Mouse (Mus musculus): Measurements from ENCODE around the gene Lct. TPM values are rescaled to one million over a fixed set of nuclear protein-coding genes. Genes with fewer than 3 reads are reported as not detected.

Gene Lct
- polyA plus RNA-seq (2014; fragmentation: Illumina TruSeq; extraction: RNeasy Lipid Tissue Mini Kit (QIAGEN cat#74804); ENCODE audit: low read depth, low replicate concordance), result not detected

DNA sequence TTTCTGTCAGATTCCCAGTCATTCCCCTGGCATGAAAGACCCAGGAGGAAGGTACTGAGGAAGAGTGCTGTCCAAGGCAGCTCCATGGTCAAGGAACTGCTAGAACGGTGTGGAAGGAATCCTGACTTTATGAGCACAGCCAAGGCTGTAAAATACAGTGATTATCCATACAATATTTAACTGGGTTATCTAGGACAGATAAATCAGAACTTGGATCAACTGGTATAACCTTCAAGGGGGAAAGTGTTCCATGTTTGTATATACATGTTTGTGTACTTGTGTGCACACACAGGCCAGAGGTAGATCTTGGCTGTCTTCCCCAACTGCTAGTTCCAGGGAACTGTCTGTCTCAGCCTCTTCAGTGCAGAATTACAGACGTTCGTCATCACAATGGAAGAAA lies at the start of gene Lct:
Gene Lct, minus strand, starts transcription at position 101 of the 400 bp plus-strand sequence.

DNA sequence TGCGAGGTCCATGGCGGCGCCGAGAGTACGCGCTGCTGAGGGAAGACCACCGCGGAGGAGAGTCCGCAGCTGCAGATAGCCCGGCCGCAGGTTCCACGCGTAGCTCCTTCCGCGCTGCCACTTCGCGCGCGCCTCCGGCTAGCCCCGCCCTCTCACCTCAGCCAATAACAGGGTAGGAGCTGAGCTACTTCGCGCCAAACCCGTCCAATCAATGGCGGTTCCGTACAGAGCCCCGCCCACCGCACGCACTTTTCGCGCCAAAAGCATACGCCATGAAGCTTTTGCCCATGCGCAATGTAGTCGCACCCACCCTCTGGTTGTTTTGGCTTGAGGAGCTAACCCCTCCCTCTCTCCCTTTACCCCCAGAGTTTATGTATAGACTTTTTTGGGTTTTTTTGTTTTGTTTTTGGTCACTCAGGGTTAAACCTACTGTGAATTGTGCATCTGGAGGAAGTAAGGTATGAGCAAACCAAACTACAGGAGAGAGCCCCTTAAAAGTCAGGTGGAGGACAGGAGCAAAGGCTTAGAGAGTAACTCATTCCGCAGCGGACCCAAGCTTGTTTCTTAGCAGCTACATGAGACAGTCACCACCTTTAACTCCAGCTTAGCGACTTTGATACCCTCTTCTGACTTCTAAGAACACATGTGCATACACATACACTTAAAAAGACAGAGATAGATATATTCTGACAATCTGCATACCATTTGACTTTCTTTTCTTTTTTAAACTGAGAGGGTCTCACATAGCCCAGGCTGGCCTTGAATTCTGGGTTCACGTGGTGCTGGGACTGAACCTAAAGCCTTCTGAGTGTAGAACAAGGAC lies 31.6 kb upstream of the Lct start, which contains the start of gene Mcm6:
Gene Mcm6, minus strand, starts transcription at position 111 of the 823 bp plus-strand sequence.

GRCm38 (mm10) chr1:128243627-128243995 lies 84.5 kb downstream of the Lct start, which contains the start of gene Ubxn4:
Gene Ubxn4 (plus strand): TSS chr1:128243964.

Other genes starting within 250 kb of the Lct start
- gene Zranb3, start 225.3 kb downstream of the Lct start, polyA plus RNA-seq (2014; fragmentation: Illumina TruSeq; extraction: RNeasy Lipid Tissue Mini Kit (QIAGEN cat#74804); ENCODE audit: low read depth, low replicate concordance), result 3.3 TPM
- 204 TPM for gene R3hdm1, start 225.0 kb downstream of the Lct start, polyA plus RNA-seq (2014; fragmentation: Illumina TruSeq; extraction: RNeasy Lipid Tissue Mini Kit (QIAGEN cat#74804); ENCODE audit: low read depth, low replicate concordance)
- 151 TPM for gene Ubxn4, start 84.4 kb downstream of the Lct start, polyA plus RNA-seq (2014; fragmentation: Illumina TruSeq; extraction: RNeasy Lipid Tissue Mini Kit (QIAGEN cat#74804); ENCODE audit: low read depth, low replicate concordance)
- 26.9 TPM for gene Mcm6, start 31.3 kb upstream of the Lct start, polyA plus RNA-seq (2014; fragmentation: Illumina TruSeq; extraction: RNeasy Lipid Tissue Mini Kit (QIAGEN cat#74804); ENCODE audit: low read depth, low replicate concordance)
- 137 TPM for gene Dars, start 89.0 kb upstream of the Lct start, polyA plus RNA-seq (2014; fragmentation: Illumina TruSeq; extraction: RNeasy Lipid Tissue Mini Kit (QIAGEN cat#74804); ENCODE audit: low read depth, low replicate concordance)